Mouse (Mus musculus): Measurements from ENCODE around the gene Uri1. TPM values are rescaled to one million over a fixed set of nuclear protein-coding genes. Genes with fewer than 3 reads are reported as not detected.

Gene Uri1
- polyA plus RNA-seq, 1 experiment, result 10.3 TPM

- Histone ChIP-seq H3K36me3 (ENCODE audit: control insufficient read depth, insufficient read depth, low read length) (no peaks in the 10 kb centered on the region), H3K4me3 (ENCODE audit: control insufficient read depth, insufficient read depth, low read length) (peak overlapping the region; percentile 97), H3K27me3 (ENCODE audit: control insufficient read depth, insufficient read depth, low read length) (no peaks in the 10 kb centered on the region), H3K27ac (ENCODE audit: control insufficient read depth, insufficient read depth, low read length) (no peak overlapping the region), H3K4me1 (replicated peaks; ENCODE audit: control insufficient read depth, insufficient read depth, low read length) (no peaks in the 10 kb centered on the region)
- TF ChIP-seq CTCF (IDR thresholded peaks at IDR 0.05; ENCODE audit: borderline replicate concordance, control insufficient read depth, extremely low read depth, insufficient read depth, low read length, poor library complexity) (0 out of 2 replicates have a peak, but pooled peaks have one; percentile 26), POLR2A (IDR thresholded peaks at IDR 0.05; ENCODE audit: control insufficient read depth, extremely low read depth, insufficient read depth, low read length, poor library complexity) (peak; percentile 67; the same call in 1 of the 2 replicates)
- 1% methylated on average over 49 of the region's 49 CpGs for WGBS
- DNase-seq, result peak; percentile 94
These were observed 4.0 kb downstream of the Uri1 start for GRCm38 (mm10) chr7:38019369-38019749.

- H3K36me3 ChIP-seq (ENCODE audit: control insufficient read depth, insufficient read depth, low read length), result no peaks in the 10 kb centered on the region
- H3K4me1 ChIP-seq (replicated peaks; ENCODE audit: control insufficient read depth, insufficient read depth, low read length), result no peaks in the 10 kb centered on the region
- under 1% methylated on average over 67 of the region's 67 CpGs for WGBS
- DNase-seq, result peak; percentile 69
- TF ChIP-seq CTCF (IDR thresholded peaks at IDR 0.05; ENCODE audit: borderline replicate concordance, control insufficient read depth, extremely low read depth, insufficient read depth, low read length, poor library complexity), result no peak
- TF ChIP-seq POLR2A (IDR thresholded peaks at IDR 0.05; ENCODE audit: control insufficient read depth, extremely low read depth, insufficient read depth, low read length, poor library complexity), result peak; percentile 5; the same call in 1 of the 2 replicates
- H3K27me3 ChIP-seq (ENCODE audit: control insufficient read depth, insufficient read depth, low read length), result no peaks in the 10 kb centered on the region
- peak overlapping the region; percentile 84 for H3K27ac ChIP-seq (ENCODE audit: control insufficient read depth, insufficient read depth, low read length)
- H3K4me3 ChIP-seq (ENCODE audit: control insufficient read depth, insufficient read depth, low read length), result peak overlapping the region; percentile 97
These were observed 4.7 kb downstream of the Uri1 start for GRCm38 (mm10) chr7:38018416-38019368.

- H3K4me1 ChIP-seq (replicated peaks; ENCODE audit: control insufficient read depth, insufficient read depth, low read length), result no peaks in the 10 kb centered on the region
- no peaks in the 10 kb centered on the region for H3K27me3 ChIP-seq (ENCODE audit: control insufficient read depth, insufficient read depth, low read length)
- DNase-seq, result no peak
- H3K27ac ChIP-seq (ENCODE audit: control insufficient read depth, insufficient read depth, low read length), result no peak overlapping the region
- H3K4me3 ChIP-seq (ENCODE audit: control insufficient read depth, insufficient read depth, low read length), result no peak overlapping the region
- TF ChIP-seq CTCF (IDR thresholded peaks at IDR 0.05; ENCODE audit: borderline replicate concordance, control insufficient read depth, extremely low read depth, insufficient read depth, low read length, poor library complexity), result no peak
- TF ChIP-seq POLR2A (IDR thresholded peaks at IDR 0.05; ENCODE audit: control insufficient read depth, extremely low read depth, insufficient read depth, low read length, poor library complexity), result no peak
- no peaks in the 10 kb centered on the region for H3K36me3 ChIP-seq (ENCODE audit: control insufficient read depth, insufficient read depth, low read length)
- 71% methylated on average over 5 of the region's 5 CpGs for WGBS
These were observed 8.0 kb downstream of the Uri1 start for GRCm38 (mm10) chr7:38015356-38015755.

GRCm38 (mm10) chr7:38013946-38014345 is 9.4 kb downstream of the Uri1 start:
- Histone ChIP-seq H3K27me3 (ENCODE audit: control insufficient read depth, insufficient read depth, low read length) (no peaks in the 10 kb centered on the region), H3K4me3 (ENCODE audit: control insufficient read depth, insufficient read depth, low read length) (no peak overlapping the region), H3K4me1 (replicated peaks; ENCODE audit: control insufficient read depth, insufficient read depth, low read length) (no peaks in the 10 kb centered on the region), H3K27ac (ENCODE audit: control insufficient read depth, insufficient read depth, low read length) (no peak overlapping the region), H3K36me3 (ENCODE audit: control insufficient read depth, insufficient read depth, low read length) (no peaks in the 10 kb centered on the region)
- 91% methylated on average over 3 of the region's 3 CpGs for WGBS
- TF ChIP-seq CTCF (IDR thresholded peaks at IDR 0.05; ENCODE audit: borderline replicate concordance, control insufficient read depth, extremely low read depth, insufficient read depth, low read length, poor library complexity) (no peak), POLR2A (IDR thresholded peaks at IDR 0.05; ENCODE audit: control insufficient read depth, extremely low read depth, insufficient read depth, low read length, poor library complexity) (no peak)
- no peak for DNase-seq

GRCm38 (mm10) chr7:38012811-38013210 is 10.5 kb downstream of the Uri1 start:
- 97% methylated on average over 4 of the region's 4 CpGs for WGBS
- TF ChIP-seq POLR2A (IDR thresholded peaks at IDR 0.05; ENCODE audit: control insufficient read depth, extremely low read depth, insufficient read depth, low read length, poor library complexity) (no peak), CTCF (IDR thresholded peaks at IDR 0.05; ENCODE audit: borderline replicate concordance, control insufficient read depth, extremely low read depth, insufficient read depth, low read length, poor library complexity) (no peak)
- H3K36me3 ChIP-seq (ENCODE audit: control insufficient read depth, insufficient read depth, low read length), result no peaks in the 10 kb centered on the region
- no peak overlapping the region for H3K4me3 ChIP-seq (ENCODE audit: control insufficient read depth, insufficient read depth, low read length)
- no peaks in the 10 kb centered on the region for H3K27me3 ChIP-seq (ENCODE audit: control insufficient read depth, insufficient read depth, low read length)
- H3K4me1 ChIP-seq (replicated peaks; ENCODE audit: control insufficient read depth, insufficient read depth, low read length), result no peaks in the 10 kb centered on the region
- H3K27ac ChIP-seq (ENCODE audit: control insufficient read depth, insufficient read depth, low read length), result no peak overlapping the region
- DNase-seq, result no peak

GRCm38 (mm10) chr7:38008359-38008758 is 15.0 kb downstream of the Uri1 start:
- Histone ChIP-seq H3K27ac (ENCODE audit: control insufficient read depth, insufficient read depth, low read length) (no peak overlapping the region), H3K36me3 (ENCODE audit: control insufficient read depth, insufficient read depth, low read length) (no peaks in the 10 kb centered on the region), H3K27me3 (ENCODE audit: control insufficient read depth, insufficient read depth, low read length) (no peaks in the 10 kb centered on the region), H3K4me1 (replicated peaks; ENCODE audit: control insufficient read depth, insufficient read depth, low read length) (peaks cover 2% of the 10 kb centered on the region; the same call in 1 of the 2 replicates), H3K4me3 (ENCODE audit: control insufficient read depth, insufficient read depth, low read length) (no peak overlapping the region)
- 93% methylated on average over 6 of the region's 6 CpGs for WGBS
- TF ChIP-seq CTCF (IDR thresholded peaks at IDR 0.05; ENCODE audit: borderline replicate concordance, control insufficient read depth, extremely low read depth, insufficient read depth, low read length, poor library complexity), result no peak
- no peak for TF ChIP-seq POLR2A (IDR thresholded peaks at IDR 0.05; ENCODE audit: control insufficient read depth, extremely low read depth, insufficient read depth, low read length, poor library complexity)
- no peak for DNase-seq

All from thymus, adult 2 months (tissue).